Mouse (Mus musculus): ENCODE data around the gene Usp17la.
"Not testable (repeated sequence)": the region's sequence is repeated elsewhere in the genome, so short reads cannot be mapped to it uniquely, and the experiment has no call there.

Gene Usp17la

GRCm38 (mm10) chr7:104856709-104857108, at the start of gene Usp17la:
Gene Usp17la, plus strand, starts transcription at chr7:104857009.
- not testable (repeated sequence) for DNase-seq (ENCODE audit: low read depth, low spot score)

DNA sequence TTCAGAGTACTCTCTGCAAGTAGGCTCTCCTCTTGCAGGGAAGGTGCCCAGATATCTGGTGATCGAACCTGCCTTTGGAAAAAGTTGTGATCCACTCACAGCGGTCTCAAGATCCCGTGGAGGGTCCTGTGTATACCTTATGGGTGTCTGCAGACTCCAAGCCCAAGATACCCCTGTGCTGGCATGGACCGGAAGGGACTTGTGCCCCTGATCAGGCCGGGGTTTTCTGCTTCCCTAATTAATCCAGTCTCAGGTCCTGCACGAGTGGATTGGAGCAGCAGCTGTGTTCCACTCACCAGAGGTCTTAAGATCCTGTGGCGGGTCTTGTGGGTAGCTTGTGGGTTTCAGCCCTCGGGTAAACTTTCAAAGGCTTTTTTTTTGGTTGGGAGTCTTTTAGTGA, 46.5 kb upstream of the Usp17la start:
- DNase-seq (ENCODE audit: low read depth, low spot score): not testable (repeated sequence)

DNA sequence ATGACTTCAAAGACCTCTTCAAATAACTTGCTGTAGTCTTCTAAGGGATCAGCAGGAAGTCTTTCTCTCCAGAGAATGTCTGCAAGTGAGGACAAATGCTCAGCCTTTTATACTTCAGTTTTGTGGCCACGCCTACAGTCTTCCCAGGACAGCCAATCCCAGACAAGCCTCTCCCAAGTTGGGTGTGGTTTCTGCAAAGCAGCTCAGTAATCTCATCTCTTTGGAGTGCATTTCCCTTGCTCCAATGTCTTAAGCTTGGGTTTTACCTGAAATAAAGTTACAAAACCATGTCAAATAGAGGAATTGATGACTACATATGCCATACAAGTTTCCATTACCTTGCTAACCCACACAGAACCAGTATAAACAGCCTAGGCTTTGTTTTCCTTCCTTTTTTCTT, 14.3 kb upstream of the Usp17la start, which contains the start of gene Usp17lb:
Gene Usp17lb (minus strand): TSS at position 101 of the 400 bp plus-strand sequence.
- DNase-seq (ENCODE audit: low read depth, low spot score): no peak

DNA sequence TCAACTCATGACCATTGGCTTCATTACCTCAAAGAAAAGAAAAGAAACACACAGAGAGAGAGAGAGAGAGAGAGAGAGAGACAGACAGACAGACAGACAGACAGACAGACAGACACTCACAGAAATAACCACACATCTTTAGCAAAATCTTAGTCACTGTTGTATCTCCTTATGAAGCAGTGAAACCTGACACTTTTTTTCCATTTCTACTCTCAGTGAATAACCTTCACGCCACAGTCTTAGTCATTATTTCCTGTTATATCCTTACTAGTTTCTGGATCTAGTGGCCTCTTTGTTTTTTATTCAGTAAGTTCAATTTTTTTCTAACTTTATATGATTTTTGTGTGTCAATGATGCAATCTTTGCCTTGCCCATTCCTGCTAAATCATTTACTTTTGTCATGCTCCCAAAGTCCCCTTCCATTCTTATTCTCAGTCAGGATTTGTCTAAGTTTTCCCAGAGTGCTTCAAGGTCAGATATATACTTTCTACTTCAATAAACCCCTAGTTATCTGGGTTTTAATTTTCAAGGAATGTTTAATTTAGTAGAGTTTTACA, 13.0 kb upstream of the Usp17la start:
- no peak for DNase-seq (ENCODE audit: low read depth, low spot score)

DNA sequence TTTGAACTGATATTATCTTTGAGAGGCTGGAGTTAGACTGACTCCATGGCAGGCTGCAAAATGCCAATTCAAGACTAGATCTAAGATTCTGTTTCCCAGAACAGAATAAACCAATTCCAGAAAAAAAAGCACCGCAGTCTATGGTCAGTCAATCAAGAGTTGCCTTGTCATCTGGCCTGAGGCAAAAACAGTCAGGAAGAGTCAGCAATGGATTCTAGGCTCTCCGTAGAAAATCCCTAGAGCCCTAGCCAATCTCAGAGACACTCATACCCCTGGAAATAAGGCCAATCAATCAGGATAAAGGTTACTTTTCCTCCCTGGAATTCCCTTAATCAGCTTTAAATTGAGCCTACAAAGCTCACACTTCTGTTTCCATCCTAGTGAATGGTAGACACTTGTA, 5.3 kb upstream of the Usp17la start:
- not testable (repeated sequence) for DNase-seq (ENCODE audit: low read depth, low spot score)

DNA sequence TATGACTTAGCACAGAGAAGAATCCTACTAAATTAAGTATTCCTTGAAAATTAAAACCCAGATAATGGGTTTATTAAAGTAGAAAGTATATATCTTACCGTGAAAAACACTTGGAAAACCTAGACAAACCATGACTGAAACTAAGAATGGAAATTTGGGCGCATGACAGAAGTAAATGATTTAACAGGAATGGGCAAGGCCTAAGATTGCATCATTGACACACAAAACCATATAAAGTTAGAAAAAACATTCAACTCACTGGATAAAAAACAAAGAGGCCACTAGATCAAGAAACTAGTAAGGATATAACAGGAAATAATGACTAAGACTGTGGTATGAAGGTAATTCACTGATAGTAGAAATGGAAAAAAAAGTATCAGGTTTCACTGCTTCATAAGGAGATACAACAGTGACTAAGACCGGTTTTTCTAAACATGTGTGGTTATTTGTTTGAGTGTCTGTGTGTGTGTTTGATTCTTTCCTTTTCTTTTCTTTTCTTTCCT, 1.5 kb upstream of the Usp17la start:
- no peak for DNase-seq (ENCODE audit: low read depth, low spot score)

DNA sequence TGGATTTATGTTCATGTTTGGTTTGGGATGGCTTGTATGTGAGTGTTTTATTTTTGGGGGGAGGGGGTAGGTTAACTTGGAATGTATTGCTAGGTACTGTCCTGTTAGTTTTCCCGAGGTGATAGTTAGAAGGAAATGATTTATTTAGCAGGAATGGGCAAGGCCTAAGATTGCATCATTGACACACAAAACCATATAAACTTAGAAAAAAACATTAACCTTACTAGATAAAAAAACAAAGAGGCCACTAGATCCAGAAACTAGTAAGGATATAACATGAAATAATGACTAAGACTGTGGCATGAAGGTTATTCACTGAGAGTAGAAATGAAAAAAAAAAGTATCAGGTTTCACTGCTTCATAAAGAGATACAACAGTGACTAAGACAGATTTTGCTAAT, 874 bp downstream of the Usp17la start:
- DNase-seq (ENCODE audit: low read depth, low spot score): no peak

DNA sequence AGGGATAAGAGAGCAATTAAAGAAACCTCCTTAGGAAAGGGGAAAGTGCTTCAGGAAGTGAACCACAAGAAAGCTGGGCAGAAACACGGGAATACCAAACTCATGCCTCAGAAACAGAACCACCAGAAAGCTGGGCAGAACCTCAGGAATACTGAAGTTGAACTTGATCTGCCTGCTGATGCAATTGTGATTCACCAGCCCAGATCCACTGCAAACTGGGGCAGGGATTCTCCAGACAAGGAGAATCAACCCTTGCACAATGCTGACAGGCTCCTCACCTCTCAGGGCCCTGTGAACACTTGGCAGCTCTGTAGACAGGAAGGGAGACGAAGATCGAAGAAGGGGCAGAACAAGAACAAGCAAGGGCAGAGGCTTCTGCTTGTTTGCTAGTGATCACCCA, 4.6 kb downstream of the Usp17la start:
- DNase-seq (ENCODE audit: low read depth, low spot score): no peak

- DNase-seq (ENCODE audit: low read depth, low spot score): no peak
These were observed 20.9 kb downstream of the Usp17la start, which contains the start of gene Olfr665 for GRCm38 (mm10) chr7:104877731-104878130. Gene Olfr665, plus strand, starts transcription at chr7:104878031.

- DNase-seq (ENCODE audit: low read depth, low spot score): no peak
These were observed 39.0 kb downstream of the Usp17la start, which contains the start of gene Olfr666 for GRCm38 (mm10) chr7:104895852-104896251. Gene Olfr666, minus strand, starts transcription at chr7:104895952.

All from retina, adult 2 months (tissue).